Mouse (Mus musculus): ENCODE data around the gene Zfp583. TPM values are rescaled to one million over a fixed set of nuclear protein-coding genes. Genes with fewer than 3 reads are reported as not detected.

Gene Zfp583
- polyA plus RNA-seq, 1 experiment from 2014 or later: 6.9 TPM

GRCm38 (mm10) chr7:6265695-6266094 is 65.4 kb downstream of the Zfp583 start:
- 60% methylated on average over 8 of the region's 8 CpGs for WGBS
- Histone ChIP-seq H3K4me3 (ENCODE audit: low read length) (no peak overlapping the region), H3K9me3 (ENCODE audit: control insufficient read depth, low read length) (no peaks in the 10 kb centered on the region), H3K27me3 (ENCODE audit: control insufficient read depth, insufficient read depth, low read depth, low read length) (no peaks in the 10 kb centered on the region), H3K4me2 (ENCODE audit: low read depth, low read length) (no peak overlapping the region), H3K27ac (ENCODE audit: low read length) (no peak overlapping the region), H3K36me3 (ENCODE audit: control insufficient read depth, insufficient read depth, low read length) (no peaks in the 10 kb centered on the region), H3K4me1 (replicated peaks; ENCODE audit: control insufficient read depth, insufficient read depth, low read length) (no peaks in the 10 kb centered on the region), H3K9ac (ENCODE audit: low read length) (no peak overlapping the region)
- no peak for ATAC-seq (ENCODE audit: low read depth)

Other genes starting within 250 kb of the Zfp583 start
- 22.6 and 23.0 TPM in 2 replicates for gene Zfp787, start 175.3 kb downstream of the Zfp583 start, polyA plus RNA-seq (2015; fragmentation: Nextera tagmentation; extraction: Ambion mirVana)
- 48.4 and 53.1 TPM in 2 replicates for gene Zfp444, start 159.1 kb downstream of the Zfp583 start, polyA plus RNA-seq (2015; fragmentation: Nextera tagmentation; extraction: Ambion mirVana)
- not detected in 2 replicates for gene Galp, start 134.2 kb downstream of the Zfp583 start, polyA plus RNA-seq (2015; fragmentation: Nextera tagmentation; extraction: Ambion mirVana)
- not detected in 2 replicates for gene Zscan5b, start 109.0 kb downstream of the Zfp583 start, polyA plus RNA-seq (2015; fragmentation: Nextera tagmentation; extraction: Ambion mirVana)
- gene Epp13, start 78.6 kb downstream of the Zfp583 start, polyA plus RNA-seq (2015; fragmentation: Nextera tagmentation; extraction: Ambion mirVana): not detected in 2 replicates
- gene Zfp667, start 44.7 kb downstream of the Zfp583 start, polyA plus RNA-seq (2015; fragmentation: Nextera tagmentation; extraction: Ambion mirVana): 6.9 and 7.2 TPM in 2 replicates
- gene Gm3854, start 12.5 kb upstream of the Zfp583 start, polyA plus RNA-seq (2015; fragmentation: Nextera tagmentation; extraction: Ambion mirVana): 1.5 and 1.8 TPM in 2 replicates
- 3.1 TPM in 2 replicates for gene Zfp78, start 32.0 kb upstream of the Zfp583 start, polyA plus RNA-seq (2015; fragmentation: Nextera tagmentation; extraction: Ambion mirVana)
- gene Zfp28, start 52.0 kb upstream of the Zfp583 start, polyA plus RNA-seq (2015; fragmentation: Nextera tagmentation; extraction: Ambion mirVana): 9.5 and 10.5 TPM in 2 replicates
- gene Smim17, start 67.4 kb upstream of the Zfp583 start, polyA plus RNA-seq (2015; fragmentation: Nextera tagmentation; extraction: Ambion mirVana): 0.25 TPM in 1 of 2 replicates, not detected in the other
- not detected in 2 replicates for gene Gm20715, start 79.0 kb upstream of the Zfp583 start, polyA plus RNA-seq (2015; fragmentation: Nextera tagmentation; extraction: Ambion mirVana)
- not detected in 2 replicates for gene Olfr1344, start 107.4 kb upstream of the Zfp583 start, polyA plus RNA-seq (2015; fragmentation: Nextera tagmentation; extraction: Ambion mirVana)
- gene Olfr1336, start 124.9 kb upstream of the Zfp583 start, polyA plus RNA-seq (2015; fragmentation: Nextera tagmentation; extraction: Ambion mirVana): not detected in 2 replicates
- not detected in 2 replicates for gene Olfr1346, start 135.8 kb upstream of the Zfp583 start, polyA plus RNA-seq (2015; fragmentation: Nextera tagmentation; extraction: Ambion mirVana)
- not detected in 2 replicates for gene Olfr5, start 155.7 kb upstream of the Zfp583 start, polyA plus RNA-seq (2015; fragmentation: Nextera tagmentation; extraction: Ambion mirVana)
- gene Olfr1347, start 168.5 kb upstream of the Zfp583 start, polyA plus RNA-seq (2015; fragmentation: Nextera tagmentation; extraction: Ambion mirVana): not detected in 2 replicates
- gene Olfr1348, start 177.5 kb upstream of the Zfp583 start, polyA plus RNA-seq (2015; fragmentation: Nextera tagmentation; extraction: Ambion mirVana): not detected in 2 replicates
- not detected in 2 replicates for gene Olfr1349, start 191.7 kb upstream of the Zfp583 start, polyA plus RNA-seq (2015; fragmentation: Nextera tagmentation; extraction: Ambion mirVana)
- not detected in 2 replicates for gene Olfr1350, start 233.6 kb upstream of the Zfp583 start, polyA plus RNA-seq (2015; fragmentation: Nextera tagmentation; extraction: Ambion mirVana)

Measured in lung, embryonic 16.5 days (tissue).